Mouse (Mus musculus) liver, embryonic 11.5 days (tissue): ENCODE measurements at regions not wholly inside any gene's neighbourhood (a gene's known extent, or its start where the extent isn't known, plus 50 kb on each side); places are given as distances from the start of the nearest gene placed in this dataset.

Source experiments
- ATAC-seq: fragments of 200-750 bp; cut with Nextera tagmentation; replicated peaks from 2 replicates; pipeline ENCODE4 v1.8.0; 2017; ENCODE audit warnings: moderate number of reproducible peaks, mild to moderate bottlenecking, moderate TSS enrichment, moderate library complexity; ENCODE audit not compliant: low FRiP score
- DNase-seq: peaks from one replicate; pipeline ENCODE4 v3.0.0-alpha.2; 2017; ENCODE audit warnings: low spot score
- H3K27ac ChIP-seq: fragments of 300-500 bp; sonication (generic); 2 replicates; pipeline ENCODE4 v1.5.1; 2014; ENCODE audit warnings: mild to moderate bottlenecking, low read depth, low read length, control low read depth
- H3K27me3 ChIP-seq: fragments of 300-500 bp; sonication (generic); replicated peaks from 2 replicates; pipeline ENCODE4 v1.6.1; 2014; ENCODE audit warnings: low read length, mixed read lengths; ENCODE audit not compliant: control insufficient read depth, insufficient read depth
- H3K36me3 ChIP-seq: fragments of 300-500 bp; sonication (generic); 2 replicates; pipeline ENCODE4 v1.6.1; 2014; ENCODE audit warnings: mild to moderate bottlenecking, low read length, moderate library complexity, mixed read lengths; ENCODE audit not compliant: control insufficient read depth, insufficient read depth
- H3K4me1 ChIP-seq: fragments of 300-500 bp; sonication (generic); replicated peaks from 2 replicates; pipeline ENCODE4 v1.6.1; 2014; ENCODE audit warnings: low read length, mixed read lengths; ENCODE audit not compliant: control insufficient read depth, insufficient read depth
- H3K4me2 ChIP-seq: fragments of 300-500 bp; sonication (generic); 2 replicates; pipeline ENCODE4 v1.6.1; 2014; ENCODE audit warnings: mild to moderate bottlenecking, control low read depth, moderate library complexity
- H3K4me3 ChIP-seq: fragments of 300-500 bp; sonication (generic); 2 replicates; pipeline ENCODE4 v1.5.1; 2014; ENCODE audit warnings: low read depth, low read length, control low read depth
- H3K9ac ChIP-seq: fragments of 300-500 bp; sonication (generic); 2 replicates; pipeline ENCODE4 v1.6.1; 2014; ENCODE audit warnings: low read depth, low read length, control low read depth
- H3K9me3 ChIP-seq: fragments of 300-500 bp; sonication (generic); 2 replicates; pipeline ENCODE4 v1.6.1; 2016; ENCODE audit warnings: low read length, inconsistent platforms, mixed read lengths; ENCODE audit not compliant: control insufficient read depth
- whole genome bisulfite sequencing: fragments of 180-500 bp; shearing (Covaris S2); extraction: QIAGEN DNeasy Blood & Tissue Kit; methylation state at CpG from one replicate; pipeline ENCODE4 v1.1.7; 2014; 5-methylcytosine and 5-hydroxymethylcytosine counted together

DNA sequence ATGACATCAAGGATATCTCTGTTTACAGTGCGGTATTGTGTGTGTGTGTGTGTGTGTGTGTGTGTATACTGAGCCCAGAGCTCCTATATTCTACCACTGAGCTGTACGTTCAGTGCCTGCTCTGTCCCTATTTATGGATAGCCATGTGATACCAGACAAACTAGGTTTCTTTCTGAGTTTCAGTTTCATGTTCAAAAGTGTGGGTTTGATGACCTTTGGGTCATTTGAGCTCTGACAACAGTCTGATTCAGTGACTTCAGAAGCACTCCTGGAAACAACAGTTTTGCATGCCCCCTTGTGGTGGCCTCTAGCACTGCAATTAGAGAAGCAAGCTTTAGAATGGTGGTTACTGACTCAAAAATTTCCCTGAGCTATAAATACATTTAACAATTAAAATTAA lies 50.9 kb upstream of the Tent2 start:
- peak; percentile 61 for DNase-seq
- H3K9ac ChIP-seq: no peak overlapping the region
- no peaks in the 10 kb centered on the region for H3K27me3 ChIP-seq
- H3K27ac ChIP-seq: no peak overlapping the region
- 85% methylated on average over 2 of the region's 2 CpGs for WGBS
- no peak for ATAC-seq
- no peak overlapping the region for H3K4me2 ChIP-seq
- no peaks in the 10 kb centered on the region for H3K36me3 ChIP-seq
- H3K9me3 ChIP-seq: no peaks in the 10 kb centered on the region
- H3K4me3 ChIP-seq: no peak overlapping the region
- peaks cover 2% of the 10 kb centered on the region for H3K4me1 ChIP-seq

DNA sequence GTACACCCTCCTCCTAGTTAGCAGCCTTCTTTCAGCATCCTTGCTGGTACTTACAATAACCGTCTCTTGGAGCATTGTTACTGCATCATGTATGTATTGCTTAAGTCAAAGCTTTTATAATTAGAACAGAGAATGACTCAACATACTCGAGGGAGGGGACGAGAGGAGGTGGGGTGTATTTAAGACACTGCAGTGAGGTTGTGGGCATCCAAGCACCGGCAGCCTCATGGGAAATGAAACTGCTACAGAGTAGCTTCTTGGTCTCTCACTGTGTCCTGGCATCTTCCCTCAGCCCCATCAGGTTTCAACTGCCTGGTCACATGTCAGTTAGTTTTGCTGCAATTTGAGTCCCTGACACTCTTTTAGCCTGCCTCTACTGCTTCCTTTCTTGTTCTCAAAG lies 50.7 kb upstream of the Homer1 start:
- Histone ChIP-seq H3K9ac (no peak overlapping the region), H3K4me3 (no peak overlapping the region), H3K9me3 (no peaks in the 10 kb centered on the region), H3K27ac (no peak overlapping the region), H3K4me2 (no peak overlapping the region), H3K36me3 (no peaks in the 10 kb centered on the region), H3K27me3 (no peaks in the 10 kb centered on the region), H3K4me1 (no peaks in the 10 kb centered on the region)
- 72% methylated on average over 4 of the region's 4 CpGs for WGBS
- ATAC-seq (no peak), DNase-seq (no peak)
